Mouse (Mus musculus) heart, postnatal 0 days (tissue): ENCODE measurements around the gene Ccdc34.

ENCODE experiments used
- CTCF ChIP-seq: IDR thresholded peaks from 2 replicates; pipeline ENCODE4 v1.5.1; 2016; ENCODE audit warnings: antibody characterized with exemption, control low read depth, low read depth
- EP300 ChIP-seq: IDR thresholded peaks from 2 replicates; pipeline ENCODE4 v1.6.1; 2016; ENCODE audit warnings: antibody characterized with exemption, low read depth

DNA sequence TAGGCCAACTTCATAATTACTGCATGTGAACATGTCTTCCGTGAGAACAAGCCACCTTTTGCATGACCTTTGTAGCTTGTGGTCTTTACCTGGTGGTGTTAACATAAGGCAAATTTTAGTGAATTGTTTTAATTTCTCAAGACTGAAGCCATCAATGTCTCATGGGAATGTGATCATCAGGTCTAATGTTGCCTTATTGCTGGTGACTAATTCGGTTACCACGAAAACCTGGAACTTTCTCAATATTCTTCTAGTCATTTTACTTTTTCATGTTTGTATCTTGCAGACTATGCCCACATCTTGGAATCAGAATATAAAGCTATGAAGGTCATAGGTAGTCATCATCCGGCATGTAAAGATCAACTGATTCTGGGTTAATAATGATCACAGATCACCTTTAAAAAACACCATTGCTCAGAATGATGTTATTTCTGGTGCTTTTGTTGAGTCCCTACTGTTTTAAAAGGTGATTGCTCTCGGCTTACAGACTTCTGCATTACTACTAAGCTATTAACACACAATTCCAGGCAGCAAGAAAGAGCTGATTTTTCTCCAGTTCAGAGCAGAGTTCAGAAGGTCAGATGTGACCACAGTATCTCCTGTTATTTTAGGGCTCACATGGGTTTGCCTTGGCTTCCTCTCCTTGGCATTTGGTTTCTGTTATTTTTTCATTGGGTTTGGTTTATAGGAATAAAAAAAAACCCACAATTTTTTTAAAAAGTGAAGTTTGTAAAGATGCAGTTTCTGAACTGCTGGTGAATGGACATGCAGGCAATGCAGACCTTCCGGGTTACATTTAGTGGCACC is 57.2 kb downstream of the Ccdc34 start:
- no peak for TF ChIP-seq CTCF
- TF ChIP-seq EP300, result no peak
